Mouse (Mus musculus) hindbrain, embryonic 11.5 days (tissue): ENCODE results near the gene Ksr2. TPM values are rescaled to one million over a fixed set of nuclear protein-coding genes. Genes with fewer than 3 reads are reported as not detected.

ENCODE experiments used
- ATAC-seq: fragments of 200-750 bp; cut with Nextera tagmentation; 2 replicates; pipeline ENCODE4 v1.8.0; 2017; ENCODE audit warnings: mild to moderate bottlenecking, moderate TSS enrichment, moderate library complexity; ENCODE audit not compliant: low FRiP score
- DNase-seq: peaks from one replicate; pipeline ENCODE4 v3.0.0-alpha.2; 2015; ENCODE audit warnings: low spot score
- H3K27ac ChIP-seq: fragments of 300-500 bp; sonication (generic); 2 replicates; pipeline ENCODE4 v1.5.1; 2014; ENCODE audit warnings: mild to moderate bottlenecking, low read depth, low read length
- H3K27me3 ChIP-seq: fragments of 300-500 bp; sonication (generic); 2 replicates; pipeline ENCODE4 v1.6.1; 2014; ENCODE audit warnings: mild to moderate bottlenecking, low read length, moderate library complexity, mixed read lengths; ENCODE audit not compliant: control insufficient read depth, insufficient read depth
- H3K36me3 ChIP-seq: fragments of 300-500 bp; sonication (generic); 2 replicates; pipeline ENCODE4 v1.6.1; 2014; ENCODE audit warnings: mild to moderate bottlenecking, low read length, moderate library complexity, mixed read lengths; ENCODE audit not compliant: control insufficient read depth, insufficient read depth
- H3K4me1 ChIP-seq: fragments of 300-500 bp; sonication (generic); replicated peaks from 2 replicates; pipeline ENCODE4 v1.6.1; 2014; ENCODE audit warnings: low read length, mixed read lengths; ENCODE audit not compliant: control insufficient read depth, insufficient read depth
- H3K4me2 ChIP-seq: fragments of 300-500 bp; sonication (generic); replicated peaks from 2 replicates; pipeline ENCODE4 v1.6.1; 2014; ENCODE audit warnings: mild to moderate bottlenecking, low read depth, low read length
- H3K4me3 ChIP-seq: fragments of 300-500 bp; sonication (generic); 2 replicates; pipeline ENCODE4 v1.5.1; 2014; ENCODE audit warnings: low read depth, low read length
- H3K9ac ChIP-seq: fragments of 300-500 bp; sonication (generic); 2 replicates; pipeline ENCODE4 v1.6.1; 2014; ENCODE audit warnings: low read depth, low read length
- H3K9me3 ChIP-seq: fragments of 300-500 bp; sonication (generic); 2 replicates; pipeline ENCODE4 v1.6.1; 2016; ENCODE audit warnings: low read length; ENCODE audit not compliant: control insufficient read depth
- WGBS: fragments of 180-500 bp; shearing (Covaris S2); extraction: QIAGEN DNeasy Blood & Tissue Kit; methylation state at CpG from one replicate; pipeline ENCODE4 v1.1.7; 2014; 5-methylcytosine and 5-hydroxymethylcytosine counted together
- polyA plus RNA-seq: library from polyadenylated mRNA; unstranded; fragments of >200 nt; fragmentation: Nextera tagmentation; extraction: Ambion mirVana; gene quantifications from 2 replicates; pipeline ENCODE4 v1.2.1, GENCODE M21; 2014

Ksr2 gene
- polyA plus RNA-seq, 1 experiment from 2014 or later: 2.9 TPM

- Histone ChIP-seq H3K27me3 (no peaks in the 10 kb centered on the region), H3K27ac (no peak overlapping the region), H3K9me3 (no peaks in the 10 kb centered on the region), H3K4me3 (no peak overlapping the region), H3K4me2 (no peak overlapping the region), H3K9ac (no peak overlapping the region), H3K36me3 (no peaks in the 10 kb centered on the region), H3K4me1 (no peaks in the 10 kb centered on the region)
- ATAC-seq: no peak
- 70% methylated on average over 10 of the region's 10 CpGs for WGBS
- no peak for DNase-seq
These were observed 109.2 kb downstream of the Ksr2 start for GRCm38 (mm10) chr5:117523010-117523409.

- DNase-seq: no peak
- 80% methylated on average over 6 of the region's 6 CpGs for WGBS
- H3K27ac ChIP-seq: no peak overlapping the region
These were observed 117.2 kb downstream of the Ksr2 start for GRCm38 (mm10) chr5:117530991-117531390.

DNA sequence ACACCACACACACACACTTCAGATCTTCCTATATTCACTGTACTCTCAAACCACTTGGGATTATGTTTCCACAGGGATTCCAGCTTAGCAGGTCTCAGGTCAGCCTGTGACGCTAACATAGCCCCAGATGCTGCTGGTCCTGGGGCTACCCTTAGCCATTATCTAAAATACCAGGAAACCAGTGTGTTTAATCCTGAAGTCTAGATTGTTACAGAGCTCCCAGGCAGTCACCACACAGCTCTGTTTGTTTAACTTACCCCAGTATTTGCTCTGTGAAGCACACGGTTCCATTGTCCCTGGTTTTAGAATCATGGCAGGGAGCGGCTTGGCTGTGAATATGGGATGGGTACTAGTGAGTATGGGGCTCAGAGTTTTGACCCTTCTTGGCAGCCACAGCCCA, 125.4 kb downstream of the Ksr2 start:
- no peak for DNase-seq

More at GRCm38 (mm10) chr5:117530991-117531390, 117.2 kb downstream of the Ksr2 start:
- no peak overlapping the region for H3K4me2 ChIP-seq
- H3K9me3 ChIP-seq: no peaks in the 10 kb centered on the region
- H3K9ac ChIP-seq: no peak overlapping the region
- H3K27me3 ChIP-seq: peaks cover 3% of the 10 kb centered on the region; the same call in 1 of the 2 replicates
- no peaks in the 10 kb centered on the region for H3K36me3 ChIP-seq
- no peak for ATAC-seq
- no peaks in the 10 kb centered on the region; the same call in 1 of the 2 replicates for H3K4me1 ChIP-seq
- no peak overlapping the region for H3K4me3 ChIP-seq

GRCm38 (mm10) chr5:117541654-117542053, 127.9 kb downstream of the Ksr2 start:
- no peaks in the 10 kb centered on the region for H3K9me3 ChIP-seq
- 0 out of 2 replicates have a peak, but pooled peaks cover 1% of the 10 kb centered on the region for H3K27me3 ChIP-seq
- no peak overlapping the region for H3K4me2 ChIP-seq
- no peaks in the 10 kb centered on the region; the same call in 1 of the 2 replicates for H3K4me1 ChIP-seq
- H3K27ac ChIP-seq: no peak overlapping the region
- no peaks in the 10 kb centered on the region for H3K36me3 ChIP-seq
- H3K4me3 ChIP-seq: no peak overlapping the region
- peak; percentile 57 for DNase-seq
- H3K9ac ChIP-seq: no peak overlapping the region
- ATAC-seq: no peak
- 44% methylated on average over 8 of the region's 8 CpGs for WGBS

More for the DNA sequence above, 125.4 kb downstream of the Ksr2 start:
- Histone ChIP-seq H3K4me1 (no peaks in the 10 kb centered on the region; the same call in 1 of the 2 replicates), H3K27ac (no peak overlapping the region), H3K9me3 (no peaks in the 10 kb centered on the region), H3K4me2 (no peak overlapping the region), H3K36me3 (no peaks in the 10 kb centered on the region), H3K4me3 (no peak overlapping the region), H3K9ac (no peak overlapping the region), H3K27me3 (no peaks in the 10 kb centered on the region)
- WGBS: 82% methylated on average over 3 of the region's 3 CpGs
- ATAC-seq: no peak

DNA sequence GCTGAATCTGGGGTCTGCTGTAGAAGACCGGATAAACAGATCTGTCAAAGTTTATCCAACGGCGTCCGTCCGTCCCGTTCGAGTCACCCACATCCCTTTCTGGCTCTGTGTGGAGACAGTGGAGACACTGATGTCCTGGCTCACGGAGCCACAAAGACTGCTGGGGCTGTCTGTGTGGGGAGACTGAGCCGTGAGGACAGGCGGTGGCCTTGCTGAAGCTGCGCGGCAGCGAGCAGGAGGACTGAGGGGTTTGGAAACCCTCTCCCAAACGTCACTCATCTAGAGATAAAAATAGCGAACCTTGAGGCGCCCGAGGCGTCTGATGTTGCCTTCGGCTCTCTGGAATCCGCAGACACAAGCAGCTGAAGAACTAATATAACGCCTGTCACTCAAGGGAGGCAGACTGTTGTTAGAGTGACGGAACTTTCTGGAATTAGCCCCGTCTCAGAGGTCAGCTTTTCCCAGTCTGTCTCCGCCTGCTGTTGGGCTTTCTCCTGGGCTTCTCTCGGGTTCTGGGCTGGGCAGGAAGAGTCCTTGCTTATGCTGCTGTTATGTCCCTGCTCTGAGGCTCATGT, 133.0 kb downstream of the Ksr2 start:
- 73% methylated on average over 25 of the region's 25 CpGs for WGBS
- no peak for ATAC-seq

GRCm38 (mm10) chr5:117550992-117551391, 137.2 kb downstream of the Ksr2 start:
- 0 out of 2 replicates have a peak, but pooled peaks cover 4% of the 10 kb centered on the region for H3K9me3 ChIP-seq
- DNase-seq (no peak), ATAC-seq (no peak)
- 67% methylated on average over 9 of the region's 9 CpGs for WGBS
- no peaks in the 10 kb centered on the region for H3K36me3 ChIP-seq
- no peaks in the 10 kb centered on the region for H3K4me1 ChIP-seq
- H3K9ac ChIP-seq: no peak overlapping the region
- no peak overlapping the region for H3K4me3 ChIP-seq
- H3K27me3 ChIP-seq: 0 out of 2 replicates have a peak, but pooled peaks cover 2% of the 10 kb centered on the region
- H3K4me2 ChIP-seq: no peak overlapping the region
- no peak overlapping the region for H3K27ac ChIP-seq

More for the DNA sequence above, 133.0 kb downstream of the Ksr2 start:
- Histone ChIP-seq H3K4me3 (no peak overlapping the region), H3K27me3 (0 out of 2 replicates have a peak, but pooled peaks cover 2% of the 10 kb centered on the region), H3K36me3 (no peaks in the 10 kb centered on the region), H3K9me3 (no peaks in the 10 kb centered on the region), H3K9ac (no peak overlapping the region), H3K4me2 (no peak overlapping the region), H3K4me1 (no peaks in the 10 kb centered on the region; the same call in 1 of the 2 replicates), H3K27ac (no peak overlapping the region)
- DNase-seq: no peak

DNA sequence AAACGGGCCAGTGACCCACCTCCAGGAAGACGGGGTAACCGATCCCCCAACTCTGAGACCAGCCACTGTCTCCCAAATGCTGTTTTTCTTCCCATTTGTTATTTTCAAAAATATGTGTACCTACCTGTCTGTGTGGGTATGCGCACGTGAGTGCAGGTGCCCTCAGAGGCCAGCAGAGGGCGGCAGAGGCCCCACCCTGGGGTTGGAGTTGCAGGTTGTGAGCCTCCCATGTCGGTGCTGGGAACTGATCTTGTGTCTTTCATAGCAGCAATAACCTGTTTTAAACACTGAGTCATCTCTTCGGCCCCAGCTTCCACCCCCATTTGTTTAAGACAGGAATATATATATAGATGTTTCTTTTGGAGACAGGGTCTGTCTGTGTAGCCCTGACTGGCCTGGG, 138.3 kb downstream of the Ksr2 start:
- H3K4me3 ChIP-seq: no peak overlapping the region
- ATAC-seq (no peak), DNase-seq (no peak)
- H3K4me1 ChIP-seq: no peaks in the 10 kb centered on the region
- H3K9ac ChIP-seq: no peak overlapping the region
- H3K27ac ChIP-seq: no peak overlapping the region
- no peaks in the 10 kb centered on the region for H3K27me3 ChIP-seq
- no peak overlapping the region for H3K4me2 ChIP-seq
- WGBS: 91% methylated on average over 8 of the region's 8 CpGs
- 0 out of 2 replicates have a peak, but pooled peaks cover 4% of the 10 kb centered on the region for H3K9me3 ChIP-seq
- H3K36me3 ChIP-seq: no peaks in the 10 kb centered on the region

DNA sequence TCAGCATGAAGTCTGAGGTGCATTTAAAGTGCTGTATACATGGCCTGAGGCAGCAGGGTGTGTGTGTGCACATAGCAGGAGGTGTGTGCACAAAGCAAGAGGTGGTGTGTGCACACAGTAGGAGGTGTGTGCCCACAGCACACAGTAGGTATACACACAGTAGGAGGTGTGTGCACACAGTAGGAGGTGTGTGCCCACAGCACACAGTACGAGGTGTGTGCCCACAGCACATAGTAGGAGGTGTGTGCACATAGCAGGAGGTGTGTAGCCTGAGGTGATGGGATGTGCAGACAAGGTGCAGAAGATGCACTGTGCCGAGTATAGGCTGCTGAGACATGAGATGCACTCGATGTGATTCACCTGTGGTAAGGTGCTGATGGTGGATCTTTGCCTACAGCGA, 140.7 kb downstream of the Ksr2 start:
- ATAC-seq (no peak), DNase-seq (no peak)
- Histone ChIP-seq H3K4me2 (no peak overlapping the region), H3K36me3 (no peaks in the 10 kb centered on the region), H3K27ac (no peak overlapping the region), H3K4me1 (no peaks in the 10 kb centered on the region), H3K9ac (no peak overlapping the region), H3K27me3 (no peaks in the 10 kb centered on the region), H3K4me3 (no peak overlapping the region), H3K9me3 (0 out of 2 replicates have a peak, but pooled peaks cover 4% of the 10 kb centered on the region)
- WGBS: 84% methylated on average over 4 of the region's 4 CpGs

GRCm38 (mm10) chr5:117556570-117556969, 142.8 kb downstream of the Ksr2 start:
- DNase-seq (no peak), ATAC-seq (no peak)
- 0 out of 2 replicates have a peak, but pooled peaks cover 4% of the 10 kb centered on the region for H3K9me3 ChIP-seq
- H3K27me3 ChIP-seq: no peaks in the 10 kb centered on the region
- no peak overlapping the region for H3K4me2 ChIP-seq
- H3K27ac ChIP-seq: no peak overlapping the region
- H3K4me3 ChIP-seq: no peak overlapping the region
- no peaks in the 10 kb centered on the region for H3K36me3 ChIP-seq
- WGBS: 82% methylated on average over 9 of the region's 9 CpGs
- H3K4me1 ChIP-seq: no peaks in the 10 kb centered on the region
- H3K9ac ChIP-seq: no peak overlapping the region
